Mouse (Mus musculus): Measurements from ENCODE around the gene Rapgef3.

DNA sequence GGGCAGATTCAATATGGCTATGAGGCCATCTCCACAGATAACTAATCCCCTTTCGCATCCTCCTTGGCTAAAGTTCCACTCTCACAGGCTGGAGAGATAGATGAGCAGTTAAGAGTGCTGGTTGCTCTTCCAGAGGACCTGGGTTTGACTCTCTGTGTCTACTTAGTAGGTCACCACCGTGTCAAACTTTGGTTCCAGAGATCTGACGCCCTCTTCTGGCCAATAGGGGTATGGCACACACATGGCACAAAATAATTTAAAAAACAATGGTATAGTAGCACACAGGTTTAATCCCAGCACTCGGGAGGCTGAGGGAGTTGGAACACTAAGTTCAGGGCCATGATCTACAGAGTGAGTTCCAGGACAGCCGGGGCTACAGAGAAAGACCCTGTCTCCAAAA lies 26.5 kb upstream of the Rapgef3 start:
- no peak for TF ChIP-seq GATA1 (IDR thresholded peaks at IDR 0.05; ENCODE audit: borderline replicate concordance, low read length)
- TF ChIP-seq FLI1 (IDR thresholded peaks at IDR 0.05; ENCODE audit: low read length), result no peak
